Mouse (Mus musculus) spleen, adult 2 months (tissue): ENCODE results near the gene Vhl. TPM values are rescaled to one million over a fixed set of nuclear protein-coding genes. Genes with fewer than 3 reads are reported as not detected.
A peak's percentile ranks its signal among the peaks of the same experiment; 100 is the strongest.

Source experiments
- DNase-seq, 2 experiments: peaks; one replicate each; pipeline versions ENCODE4 v3.0.0 to v3.0.0-alpha.2; 2012 to 2021; ENCODE audit warnings: low spot score in 2 of 2, low read depth in 1 of 2
- H3K27ac ChIP-seq: fragments of 200-500 bp; 2 replicates; pipeline ENCODE4 v1.5.1; 2012; ENCODE audit warnings: low read length, inconsistent platforms; ENCODE audit not compliant: insufficient read depth
- H3K27me3 ChIP-seq: fragments of 200-500 bp; 2 replicates; pipeline ENCODE4 v1.6.1; 2012; ENCODE audit warnings: mild to moderate bottlenecking, moderate library complexity, low read length, inconsistent platforms; ENCODE audit not compliant: control insufficient read depth, insufficient read depth
- H3K36me3 ChIP-seq: fragments of 200-500 bp; 2 replicates; pipeline ENCODE4 v1.6.1; 2012; ENCODE audit warnings: mild to moderate bottlenecking, low read length, inconsistent platforms; ENCODE audit not compliant: control insufficient read depth, insufficient read depth
- H3K4me1 ChIP-seq: fragments of 200-500 bp; 2 replicates; pipeline ENCODE4 v1.6.1; 2011; ENCODE audit warnings: inconsistent platforms; ENCODE audit not compliant: control insufficient read depth, insufficient read depth, insufficient read length
- H3K4me3 ChIP-seq: fragments of 200-500 bp; 2 replicates; pipeline ENCODE4 v1.5.1; 2011; ENCODE audit warnings: mild to moderate bottlenecking, inconsistent platforms; ENCODE audit not compliant: insufficient read depth, insufficient read length; ENCODE audit errors: extremely low read depth
- CTCF ChIP-seq: fragments of 200-500 bp; IDR thresholded peaks from 2 replicates; pipeline ENCODE4 v1.5.1; 2011; ENCODE audit warnings: mild to moderate bottlenecking, inconsistent platforms; ENCODE audit not compliant: insufficient read depth, insufficient read length, insufficient replicate concordance; ENCODE audit errors: extremely low read depth
- POLR2A ChIP-seq: fragments of 200-500 bp; IDR thresholded peaks from 2 replicates; pipeline ENCODE4 v1.6.1; 2011; ENCODE audit warnings: low read depth, low read length, inconsistent platforms
- WGBS: fragments of 180-500 bp; shearing (Covaris S2); methylation state at CpG from one replicate; pipeline ENCODE4 v1.1.7; 2018; 5-methylcytosine and 5-hydroxymethylcytosine counted together
- polyA plus RNA-seq: library from polyadenylated mRNA; depleted of rRNA; stranded (reverse); fragments of >200 nt; gene quantifications from 2 replicates; pipeline ENCODE4 v1.2.3, GENCODE M21; 2012

Vhl gene
- polyA plus RNA-seq, 1 experiment: 19.3 TPM

- TF ChIP-seq POLR2A: no peak
- Histone ChIP-seq H3K4me3 (no peak overlapping the region), H3K4me1 (peaks cover 45% of the 10 kb centered on the region; the same call in 1 of the 2 replicates), H3K36me3 (peaks cover 7% of the 10 kb centered on the region; the same call in 1 of the 2 replicates), H3K27me3 (no peaks in the 10 kb centered on the region), H3K27ac (peak overlapping the region; percentile 66)
- 32% methylated on average over 8 of the region's 8 CpGs for WGBS
- DNase-seq: no peak
These were observed 30.3 kb downstream of the Vhl start for GRCm38 (mm10) chr6:113654102-113654501.

GRCm38 (mm10) chr6:113654753-113655397, 31.1 kb downstream of the Vhl start:
- Histone ChIP-seq H3K4me1 (peaks cover 40% of the 10 kb centered on the region; the same call in 1 of the 2 replicates), H3K27me3 (no peaks in the 10 kb centered on the region), H3K27ac (peak overlapping the region; percentile 66), H3K36me3 (peaks cover 4% of the 10 kb centered on the region; the same call in 1 of the 2 replicates), H3K4me3 (no peak overlapping the region)
- TF ChIP-seq POLR2A (no peak), CTCF (no peak)
- no peak for DNase-seq
- WGBS: 39% methylated on average over 16 of the region's 16 CpGs

GRCm38 (mm10) chr6:113655475-113655874, 31.7 kb downstream of the Vhl start:
- peaks cover 42% of the 10 kb centered on the region; the same call in 1 of the 2 replicates for H3K4me1 ChIP-seq
- no peak overlapping the region for H3K4me3 ChIP-seq
- no peaks in the 10 kb centered on the region for H3K27me3 ChIP-seq
- no peak for TF ChIP-seq CTCF
- TF ChIP-seq POLR2A: no peak
- H3K36me3 ChIP-seq: peaks cover 4% of the 10 kb centered on the region; the same call in 1 of the 2 replicates
- peak overlapping the region; percentile 66; the same call in 1 of the 2 replicates for H3K27ac ChIP-seq
- 95% methylated on average over 3 of the region's 3 CpGs for WGBS
- DNase-seq: no peak

- WGBS: 88% methylated on average over 6 of the region's 6 CpGs
- no peak for DNase-seq
- Histone ChIP-seq H3K36me3 (peaks cover 2% of the 10 kb centered on the region; the same call in 1 of the 2 replicates), H3K27me3 (no peaks in the 10 kb centered on the region), H3K4me1 (peaks cover 54% of the 10 kb centered on the region; the same call in 1 of the 2 replicates), H3K4me3 (no peak overlapping the region), H3K27ac (peak overlapping the region; percentile 49)
- TF ChIP-seq POLR2A: no peak
These were observed 33.1 kb downstream of the Vhl start for GRCm38 (mm10) chr6:113656847-113657246.

- WGBS: 4% methylated on average over 3 of the region's 3 CpGs
- H3K27me3 ChIP-seq: no peaks in the 10 kb centered on the region
- peak overlapping the region; percentile 49 for H3K27ac ChIP-seq
- TF ChIP-seq POLR2A (no peak), CTCF (no peak)
- peaks cover 64% of the 10 kb centered on the region; the same call in 1 of the 2 replicates for H3K4me1 ChIP-seq
- H3K4me3 ChIP-seq: no peak overlapping the region
- peak in 1 of 2 experiments; percentile 41 for DNase-seq
- H3K36me3 ChIP-seq: no peaks in the 10 kb centered on the region
These were observed 34.5 kb downstream of the Vhl start for GRCm38 (mm10) chr6:113658226-113658625.

- no peak overlapping the region for H3K4me3 ChIP-seq
- H3K27ac ChIP-seq: peak overlapping the region; percentile 100
- 34% methylated on average over 8 of the region's 8 CpGs for WGBS
- no peak for DNase-seq
- H3K27me3 ChIP-seq: no peaks in the 10 kb centered on the region
- H3K36me3 ChIP-seq: no peaks in the 10 kb centered on the region
- peaks cover 66% of the 10 kb centered on the region for H3K4me1 ChIP-seq
- TF ChIP-seq POLR2A (no peak; the same call in 1 of the 2 replicates), CTCF (no peak)
These were observed 36.1 kb downstream of the Vhl start for GRCm38 (mm10) chr6:113659648-113660491.
